Mouse (Mus musculus) forelimb bud, embryonic 11.5 days (tissue): ENCODE measurements at regions not wholly inside any gene's neighbourhood (a gene's known extent, or its start where the extent isn't known, plus 50 kb on each side); places are given as distances from the start of the nearest gene placed in this dataset.

Source experiments
- DNase-seq: peaks from one replicate; pipeline ENCODE4 v3.0.0-alpha.2; 2012; ENCODE audit warnings: low read depth, low spot score

DNA sequence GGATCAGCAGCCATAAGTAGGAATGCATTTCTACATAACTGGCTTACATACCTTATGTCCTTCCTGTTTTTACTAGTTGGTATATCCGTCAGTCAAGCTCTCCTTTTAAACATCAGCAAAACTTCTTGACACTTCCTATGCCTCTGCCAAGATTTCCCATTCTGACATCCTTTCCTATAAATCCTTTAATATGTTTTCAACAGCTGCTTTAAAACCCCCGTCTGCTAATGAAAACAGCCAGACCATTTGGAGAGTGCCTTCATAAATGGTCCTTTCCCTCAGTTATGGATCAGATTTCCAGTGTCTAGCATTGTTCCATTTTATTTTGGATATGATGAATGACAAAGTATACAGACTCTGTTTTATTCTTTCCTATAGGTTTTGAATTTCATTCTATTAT is 270.7 kb upstream of the Rgmb start:
- no peak for DNase-seq

DNA sequence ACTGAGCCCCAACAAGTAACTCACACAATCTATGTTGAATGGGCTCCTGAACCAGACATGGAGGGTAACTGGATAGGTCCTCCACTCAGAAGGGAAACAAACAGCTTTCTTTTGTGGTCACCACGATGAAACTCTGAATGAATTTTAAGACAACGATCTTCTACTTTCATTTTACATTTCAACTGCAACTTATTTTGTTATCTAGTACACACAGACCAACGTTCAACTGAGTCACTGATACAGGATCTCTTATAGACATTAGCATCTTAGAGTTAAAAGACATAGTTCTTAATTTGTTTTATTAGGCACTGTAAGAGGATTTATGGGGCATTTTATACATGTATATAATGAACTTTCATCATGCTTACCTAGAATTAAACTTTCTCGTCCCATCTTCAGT is 262.1 kb upstream of the Rgmb start:
- DNase-seq, result no peak

DNA sequence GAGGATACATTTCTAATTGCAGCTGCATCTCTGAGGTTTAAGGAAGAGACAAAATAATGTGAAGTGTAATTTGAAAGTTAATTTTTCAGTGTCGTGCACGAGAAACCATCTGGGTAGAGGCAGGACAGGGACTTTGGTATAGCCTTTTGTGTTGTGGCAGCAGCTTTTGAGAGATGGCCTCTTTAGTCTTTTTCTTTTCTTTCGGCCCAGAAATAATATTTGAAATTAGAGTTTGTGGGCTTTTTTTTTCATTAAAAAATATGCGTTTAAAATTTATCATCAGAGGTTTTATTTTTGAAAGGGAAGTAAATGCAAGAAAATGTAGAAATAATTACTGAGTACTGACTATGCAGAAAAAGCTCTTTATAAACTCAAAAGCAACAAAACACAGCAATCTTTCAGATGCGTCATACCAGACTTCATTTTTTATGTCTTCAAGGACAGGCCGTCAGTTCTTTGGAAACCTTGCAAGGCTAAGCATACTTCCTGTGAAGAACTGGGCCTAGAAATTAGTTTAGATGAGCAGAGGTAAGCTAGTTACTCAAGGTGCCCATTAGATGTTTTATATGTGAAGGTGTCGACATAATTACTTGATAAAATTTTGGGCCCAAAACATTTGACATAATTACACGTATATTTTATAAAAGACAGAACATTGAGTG is 258.9 kb upstream of the Rgmb start:
- no peak for DNase-seq

DNA sequence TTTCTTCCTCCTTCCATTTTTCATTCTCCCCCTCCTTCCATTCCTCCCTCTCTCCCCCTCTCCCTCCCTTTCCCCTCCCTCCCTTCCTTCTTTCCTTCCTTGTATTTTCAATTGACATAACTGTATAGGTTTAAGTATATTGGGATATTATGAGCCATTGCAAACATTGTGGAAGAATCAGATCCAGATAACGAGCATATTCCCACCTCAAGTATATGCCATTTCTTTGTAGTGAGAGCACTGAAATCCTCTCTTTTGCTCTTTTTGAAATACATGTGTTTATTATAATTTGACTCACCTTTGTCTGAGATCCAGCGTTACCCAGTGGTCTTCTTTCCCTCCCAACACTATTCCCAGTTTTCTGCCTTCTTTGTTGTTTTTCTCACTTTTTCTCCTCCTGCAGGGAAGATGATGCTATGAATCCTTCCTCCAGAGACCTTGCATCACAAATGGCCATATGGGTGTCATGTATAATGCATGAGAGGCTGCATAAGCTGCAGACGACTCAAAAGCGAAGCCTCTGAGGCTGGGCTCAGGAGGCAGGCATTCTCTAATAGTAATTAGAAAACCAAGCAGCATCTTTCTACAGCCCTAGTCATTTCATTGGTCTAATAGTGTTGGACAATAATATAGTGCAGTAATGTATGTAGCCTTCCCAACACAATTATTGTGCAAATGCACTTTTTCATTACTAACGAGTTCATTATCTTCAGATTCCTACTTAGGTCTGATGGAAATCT is 258.2 kb upstream of the Rgmb start:
- no peak for DNase-seq

DNA sequence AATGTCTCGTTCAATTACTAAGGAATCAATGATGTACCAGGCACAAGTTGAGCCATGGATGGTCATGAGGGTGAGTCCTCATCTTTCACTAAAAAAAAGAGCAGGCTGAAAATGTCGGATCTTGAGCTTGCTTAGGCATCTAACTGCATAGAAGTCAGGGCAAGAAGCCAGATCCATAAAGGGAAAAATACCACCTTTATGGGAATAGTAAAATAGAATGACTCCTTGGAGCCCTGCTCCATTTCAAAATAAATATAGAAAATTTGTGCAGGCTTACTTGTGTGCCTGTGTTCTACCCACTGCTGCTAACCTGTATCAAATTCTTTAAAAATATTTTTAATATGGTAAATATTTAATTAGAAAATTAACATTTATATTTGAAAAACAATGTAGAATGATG is 256.2 kb upstream of the Rgmb start:
- no peak for DNase-seq

DNA sequence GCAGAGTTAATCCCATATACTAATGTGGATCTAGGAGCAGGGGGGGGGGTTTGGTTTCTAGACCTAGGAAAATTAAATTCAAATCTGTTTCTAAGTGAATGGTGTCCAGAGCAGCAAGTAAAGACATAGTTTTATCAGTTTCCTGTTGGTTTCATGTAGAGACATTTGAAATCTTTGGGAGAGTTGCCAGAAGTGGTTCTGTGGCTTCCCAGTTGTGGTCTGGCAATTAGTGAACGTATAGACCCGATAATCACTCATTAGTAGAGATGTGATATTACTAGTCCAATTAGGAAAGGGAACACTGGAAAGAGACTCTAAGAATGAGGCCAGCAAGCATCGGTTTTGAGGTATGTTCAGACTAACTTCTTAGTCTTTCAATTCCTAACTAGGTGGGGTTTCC is 252.0 kb upstream of the Rgmb start:
- DNase-seq, result no peak

DNA sequence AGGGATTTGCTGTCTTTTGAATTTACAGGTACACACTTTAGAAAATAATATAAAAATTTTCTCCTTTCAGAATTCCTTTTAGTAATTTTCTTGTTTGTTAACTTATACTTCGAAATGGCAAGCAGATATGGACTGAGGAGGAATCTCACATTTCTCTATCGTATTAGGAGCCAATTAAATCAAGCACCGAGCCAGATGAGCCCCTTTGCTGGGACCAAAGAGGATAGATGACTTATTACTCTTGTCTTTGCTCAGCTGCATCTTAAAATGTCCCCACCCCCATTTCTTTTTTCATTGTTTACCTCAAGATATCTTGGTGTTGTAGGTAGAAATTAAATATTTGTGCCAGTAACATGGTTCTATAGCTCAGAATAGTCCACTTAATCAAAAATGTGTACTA is 247.7 kb upstream of the Rgmb start:
- DNase-seq, result no peak

DNA sequence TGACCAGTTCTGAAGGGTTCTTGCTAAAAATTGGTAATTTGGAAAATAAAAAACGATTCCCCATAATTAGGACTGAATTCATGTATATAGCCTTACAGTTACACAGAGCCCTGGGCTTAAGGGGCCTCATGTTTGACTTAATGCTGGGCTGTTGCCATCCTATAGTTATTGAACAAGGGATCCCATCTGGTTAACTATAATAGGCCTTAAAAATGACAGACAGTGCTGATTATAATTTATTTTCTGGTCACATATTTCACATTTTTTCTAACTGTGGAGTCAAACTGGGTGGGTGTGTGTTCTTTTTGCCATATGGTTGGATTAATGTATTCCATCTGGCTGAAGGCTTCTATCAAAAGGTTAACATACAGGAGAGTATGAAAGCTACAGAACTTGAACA is 238.5 kb upstream of the Rgmb start:
- peak; percentile 9 for DNase-seq

DNA sequence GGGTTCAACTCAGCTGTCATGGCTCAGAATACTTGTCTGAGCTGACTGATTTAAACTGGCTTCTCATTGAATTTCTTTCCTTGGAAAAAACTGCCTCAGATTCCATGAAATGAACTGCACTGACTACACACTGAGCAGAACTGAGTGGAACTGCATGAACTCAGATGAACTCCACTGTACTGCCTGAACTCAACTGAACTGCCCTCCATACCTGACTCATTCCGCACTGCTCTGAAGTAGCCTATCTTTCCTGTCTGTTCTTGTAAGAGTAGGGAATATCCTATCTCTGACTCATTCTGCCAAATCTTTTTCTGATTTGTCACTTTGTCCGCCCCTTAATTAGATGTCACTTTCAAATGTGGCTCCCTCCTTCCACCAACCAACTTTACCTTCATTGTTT is 237.0 kb upstream of the Rgmb start:
- DNase-seq, result no peak

DNA sequence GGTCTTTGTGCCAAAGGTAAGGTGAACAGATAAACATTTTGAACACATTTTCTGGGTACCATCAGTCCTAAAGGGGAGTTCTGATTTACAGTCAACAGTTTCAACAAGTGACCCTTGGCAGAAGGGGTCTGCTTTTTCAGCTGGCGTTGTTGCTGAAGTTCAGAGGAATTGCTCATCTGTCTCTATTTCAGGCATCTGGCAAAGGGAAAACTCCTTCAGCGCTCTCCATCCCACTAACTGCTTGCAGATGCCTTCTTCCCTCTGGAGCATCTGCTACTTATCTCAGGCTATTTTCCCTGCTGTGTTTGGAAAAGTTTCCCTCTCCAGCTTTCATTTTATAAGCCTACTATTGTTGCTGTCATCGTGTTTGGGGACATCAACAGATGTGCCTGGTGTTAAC is 223.6 kb upstream of the Rgmb start:
- peak; percentile 65 for DNase-seq

DNA sequence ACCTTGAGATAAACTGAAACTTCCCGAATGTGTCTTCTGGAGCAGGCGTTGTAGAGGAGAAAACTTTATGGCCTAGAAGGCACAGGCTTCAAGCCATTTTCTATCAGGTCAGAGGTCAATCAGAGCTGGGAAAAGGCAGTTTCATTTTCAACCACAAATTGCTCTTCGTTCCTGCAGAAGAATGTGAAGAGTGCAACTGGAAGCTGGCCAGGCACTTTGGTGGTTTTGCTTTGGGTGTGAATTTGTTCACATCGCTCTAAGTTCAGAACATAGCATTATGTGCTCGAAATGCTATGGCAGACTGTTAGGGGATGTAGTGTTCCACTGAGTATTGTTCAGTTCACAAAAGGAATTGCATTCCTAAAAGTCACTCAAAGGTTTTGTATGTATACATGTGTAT is 220.9 kb upstream of the Rgmb start:
- no peak for DNase-seq

DNA sequence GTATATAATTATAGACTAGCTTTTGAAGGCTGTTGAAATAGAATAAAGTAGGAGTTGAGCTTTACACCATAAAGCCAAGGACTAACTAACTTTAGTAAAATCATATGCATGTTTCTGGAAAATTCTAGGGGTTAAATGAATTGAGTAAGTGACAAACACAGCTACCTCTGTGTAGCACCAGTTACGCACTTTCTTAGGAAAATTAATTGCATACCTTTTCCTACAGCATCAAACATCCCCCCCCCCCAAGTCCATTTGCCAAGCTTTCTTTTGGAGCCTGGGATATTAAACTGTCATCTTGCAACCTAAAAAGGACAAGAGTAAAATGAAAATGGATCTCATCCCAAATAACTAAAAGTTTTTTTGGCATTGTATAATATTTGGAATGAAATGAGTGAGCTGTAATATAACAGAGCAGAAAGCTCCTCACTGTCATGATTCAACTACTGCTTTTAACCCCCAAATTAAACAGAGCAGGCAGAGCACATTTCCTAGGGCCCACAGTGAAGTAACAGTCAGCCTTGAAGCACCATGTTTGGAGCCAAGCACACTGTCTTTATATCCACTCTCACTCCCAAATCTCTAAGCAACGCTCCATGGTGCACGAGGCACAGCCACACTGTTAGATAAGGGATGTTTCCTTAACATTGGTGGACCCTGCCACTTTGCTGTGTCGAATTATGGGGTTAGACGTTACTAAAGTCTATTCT is 210.9 kb upstream of the Rgmb start:
- DNase-seq, result no peak

DNA sequence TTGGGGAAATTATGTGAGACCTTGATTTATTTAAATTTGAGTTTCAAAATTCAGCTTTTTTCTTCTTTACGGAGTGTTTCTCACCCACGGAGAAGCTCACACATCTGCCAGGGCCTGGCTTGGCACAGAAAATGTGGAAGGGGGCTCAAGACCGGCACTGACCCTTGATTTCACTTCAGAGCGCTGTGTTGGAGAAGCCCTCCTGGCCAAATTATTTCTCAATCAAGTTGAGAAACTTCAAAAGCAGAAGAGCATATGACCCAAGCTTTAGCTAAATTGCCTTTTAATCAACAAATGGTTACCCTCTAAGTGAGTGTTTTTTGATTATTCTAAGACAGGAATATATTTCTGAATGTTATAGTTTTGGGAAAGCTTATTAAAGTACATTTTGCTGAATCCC is 197.2 kb upstream of the Rgmb start:
- DNase-seq, result no peak

DNA sequence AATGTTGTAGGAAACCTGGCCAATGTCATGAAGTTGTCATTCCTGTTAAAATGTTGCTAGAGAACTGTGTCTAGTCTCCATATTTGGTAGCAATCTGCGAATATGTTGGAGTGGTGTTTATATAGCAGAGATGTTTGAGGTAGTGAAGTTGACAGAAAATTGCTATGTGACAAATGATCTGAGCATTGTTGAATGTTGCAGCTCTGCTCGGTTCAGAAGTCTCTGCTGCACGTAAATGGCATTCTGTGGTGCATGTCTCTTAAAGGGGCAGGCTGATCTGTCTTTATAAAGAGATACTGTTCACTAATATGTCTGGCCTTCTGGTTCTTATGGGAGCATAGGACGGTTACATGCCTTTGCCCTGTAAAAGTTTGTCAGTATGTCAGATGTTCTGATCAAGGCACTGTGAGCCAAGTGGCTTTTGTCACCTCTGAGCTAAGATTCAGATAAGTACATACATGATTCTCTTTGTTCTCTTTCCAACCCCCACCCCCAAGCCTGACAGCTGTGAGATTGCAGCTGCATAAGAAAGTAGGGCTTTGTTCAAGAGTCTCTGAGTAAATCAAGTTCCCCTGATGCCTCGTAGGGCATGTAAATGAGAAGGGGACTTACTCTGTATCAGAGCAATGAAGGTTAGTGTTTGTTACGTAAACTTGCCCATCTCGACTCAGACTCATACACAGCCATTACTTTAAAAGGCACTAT is 174.2 kb upstream of the Rgmb start:
- DNase-seq, result no peak

DNA sequence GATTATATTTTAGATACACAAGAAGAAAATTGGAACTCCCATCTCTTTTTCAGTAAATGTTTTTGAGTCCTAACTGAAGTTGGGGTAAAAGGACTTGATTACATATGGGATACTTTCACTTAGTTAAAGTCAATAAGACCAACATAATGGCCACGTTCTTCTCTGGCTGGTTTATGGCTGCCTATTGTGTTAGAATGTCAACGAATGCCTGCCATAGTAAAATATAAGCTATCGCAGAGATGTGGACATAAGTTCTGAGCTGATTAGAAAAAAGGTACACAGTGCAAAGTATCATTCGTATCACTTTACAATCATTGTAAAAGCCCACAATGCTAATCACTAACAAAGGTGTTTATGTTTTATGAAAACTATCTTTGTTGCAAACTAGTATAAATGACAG is 173.2 kb upstream of the Rgmb start:
- DNase-seq, result no peak

DNA sequence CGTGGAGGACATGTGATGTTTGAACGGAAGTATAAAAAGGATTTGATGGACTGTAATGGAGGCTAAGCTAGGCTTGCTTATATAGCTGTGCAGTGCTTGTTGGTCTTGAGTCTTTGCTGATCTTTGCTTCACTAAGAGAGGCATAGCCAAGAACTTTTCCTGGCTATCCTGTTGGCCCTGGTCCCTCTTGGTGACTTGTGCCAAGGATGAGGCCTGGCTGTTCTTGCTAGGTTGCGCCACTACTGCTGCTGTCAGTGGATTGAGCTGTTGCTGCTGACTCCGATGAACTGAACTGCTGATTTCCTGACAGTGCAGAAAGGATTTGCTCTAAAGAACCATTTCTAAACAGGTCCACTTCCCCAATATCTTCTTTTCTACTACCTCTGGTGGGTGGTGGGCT is 167.9 kb upstream of the Rgmb start:
- no peak for DNase-seq

DNA sequence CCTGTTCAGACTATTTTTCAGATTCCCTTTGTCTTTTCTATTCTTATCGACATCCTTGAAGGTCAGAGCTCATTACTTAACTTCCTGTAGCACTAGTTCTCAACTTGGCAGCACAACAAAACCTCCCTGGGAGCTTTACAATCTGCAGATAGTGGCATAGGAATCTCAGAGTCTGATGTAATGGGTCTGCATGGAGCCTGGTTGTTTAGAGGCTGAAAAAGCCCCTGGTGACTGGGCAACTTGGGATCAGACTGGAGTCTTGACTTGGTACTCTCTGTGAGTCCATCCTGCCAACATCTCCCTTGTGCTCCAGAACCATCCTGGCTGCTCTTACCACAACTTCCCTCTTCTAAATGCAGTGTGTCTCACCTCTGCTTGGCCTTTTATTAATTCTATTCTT is 166.4 kb upstream of the Rgmb start:
- DNase-seq, result no peak

DNA sequence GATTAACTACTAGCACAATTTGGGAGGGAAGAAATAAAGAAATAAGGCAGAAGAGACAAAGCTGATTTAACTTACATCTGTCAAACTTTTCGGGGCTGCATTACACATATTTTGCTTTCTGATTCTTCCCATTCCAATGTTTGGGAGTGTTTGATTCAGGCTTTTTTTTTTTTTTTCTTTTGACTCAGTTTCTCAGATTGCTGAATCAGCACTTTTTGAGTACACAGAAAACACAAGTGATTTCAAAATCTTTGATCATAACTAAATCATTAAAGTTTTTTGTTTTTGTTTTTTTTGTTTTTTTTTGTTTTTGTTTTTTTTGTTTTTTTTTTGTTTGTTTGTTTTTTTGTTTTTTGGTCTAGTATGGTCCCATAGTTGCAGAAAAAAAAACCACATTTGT is 164.7 kb upstream of the Rgmb start:
- DNase-seq, result no peak

DNA sequence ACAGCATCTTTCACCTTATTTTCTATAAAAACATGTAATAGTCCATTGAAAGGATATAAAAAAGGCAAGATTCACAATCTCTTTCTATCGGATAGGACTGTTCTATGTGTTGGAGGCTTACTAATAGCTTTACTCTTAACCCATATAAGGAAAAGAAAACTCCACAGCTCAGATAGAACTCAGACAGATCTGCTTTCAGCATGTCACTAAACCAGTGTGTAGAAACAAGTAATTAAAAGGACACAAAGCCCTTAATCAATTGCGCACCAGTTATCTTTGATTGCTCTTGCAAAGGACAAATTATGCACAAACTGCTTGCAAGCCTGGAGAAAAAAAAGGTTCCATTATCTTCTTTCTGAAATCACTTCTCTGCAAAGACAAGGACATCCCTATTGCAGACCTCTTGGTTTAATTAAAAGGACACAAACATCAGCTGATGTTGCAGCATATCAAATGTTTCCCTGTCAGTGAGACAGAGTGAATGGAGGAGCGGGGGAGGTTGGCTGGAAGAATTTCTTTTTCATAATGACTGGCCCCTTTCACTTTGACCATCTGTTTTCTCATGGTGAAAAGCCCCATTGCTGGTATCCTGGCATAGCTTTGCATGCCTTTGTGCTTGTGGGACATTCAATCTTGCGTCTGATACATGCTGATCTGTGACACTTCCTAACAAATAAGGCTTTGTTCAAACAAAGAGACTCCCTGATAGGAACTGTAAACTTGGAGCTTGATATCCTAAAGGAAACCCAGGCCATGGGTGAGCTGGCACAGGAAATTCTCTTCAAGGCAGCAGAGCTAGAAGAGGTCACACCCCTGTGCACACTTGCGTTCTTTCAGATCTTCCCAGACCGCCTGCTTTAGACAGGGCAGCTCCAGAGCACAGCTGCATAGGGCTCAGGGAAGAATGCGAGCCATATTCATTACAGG is 162.8 kb upstream of the Rgmb start:
- peak; percentile 47 for DNase-seq

DNA sequence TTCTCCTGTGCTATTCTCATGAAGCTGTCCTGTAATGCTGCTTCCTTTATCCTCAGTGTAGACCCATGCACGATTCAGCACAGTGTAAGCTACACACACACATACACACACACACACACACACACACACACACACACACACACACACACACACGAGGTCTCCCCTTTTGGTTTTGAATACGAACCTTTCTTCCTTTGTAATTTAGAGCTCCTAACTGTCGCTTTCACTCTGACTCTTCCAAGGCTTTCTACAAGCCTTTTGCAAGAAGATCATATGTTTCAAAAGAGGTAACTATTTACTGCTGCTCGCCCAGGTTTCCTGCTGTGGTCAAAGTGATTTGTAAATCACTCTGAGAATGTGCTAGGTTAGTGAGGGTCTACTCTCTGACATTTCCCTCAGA is 161.1 kb upstream of the Rgmb start:
- no peak for DNase-seq

DNA sequence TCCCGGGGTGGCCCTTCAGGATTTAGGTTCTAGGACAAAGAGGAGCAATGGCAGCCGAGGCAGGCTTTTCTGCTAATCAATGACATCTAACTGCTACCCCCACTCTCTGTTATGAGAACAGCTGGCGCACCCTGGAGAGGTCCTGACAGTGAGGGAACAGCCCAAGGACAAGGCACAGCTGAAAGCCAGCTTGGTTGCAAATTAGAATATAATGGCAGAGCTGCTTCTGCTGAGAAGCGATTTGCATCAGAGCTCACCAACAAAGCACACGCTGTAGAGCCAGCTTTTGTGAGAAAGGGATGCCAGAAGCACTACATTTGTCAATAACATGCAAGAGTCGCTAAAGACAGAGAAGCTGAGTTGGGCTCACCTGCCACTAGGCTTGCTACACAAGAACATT is 159.5 kb upstream of the Rgmb start:
- no peak for DNase-seq
